Mouse (Mus musculus) myocyte (in vitro differentiated cells): ENCODE data around the gene Gm20388. TPM values are rescaled to one million over a fixed set of nuclear protein-coding genes. Genes with fewer than 3 reads are reported as not detected.

Source experiments
- H3K27me3 ChIP-seq: one replicate; pipeline ENCODE4 v1.6.1; 2011; ENCODE audit not compliant: control insufficient read depth, insufficient read depth, insufficient read length
- H3K36me3 ChIP-seq: one replicate; pipeline ENCODE4 v1.6.1; 2011; ENCODE audit not compliant: control insufficient read depth, insufficient read depth
- H3K4me2 ChIP-seq: one replicate; pipeline ENCODE4 v1.6.1; 2011; ENCODE audit warnings: low read depth, control low read depth
- H3K4me3 ChIP-seq: one replicate; pipeline ENCODE4 v1.5.1; 2011; ENCODE audit warnings: mild to moderate bottlenecking, control low read depth, moderate library complexity
- H3K79me2 ChIP-seq: one replicate; pipeline ENCODE4 v1.6.1; 2011; ENCODE audit not compliant: control insufficient read depth, insufficient read depth
- H3ac ChIP-seq: one replicate; pipeline ENCODE4 v1.6.1; 2011; ENCODE audit not compliant: control insufficient read depth, insufficient read length
- CEBPB ChIP-seq: IDR thresholded peaks from 2 replicates; pipeline ENCODE4 v1.6.1; 2011; ENCODE audit warnings: mild to moderate bottlenecking, moderate library complexity; ENCODE audit not compliant: poor library complexity, insufficient read depth, severe bottlenecking
- E2F4 ChIP-seq: IDR thresholded peaks from one replicate; pipeline ENCODE4 v1.6.1; 2011; ENCODE audit warnings: mild to moderate bottlenecking, control low read depth, moderate library complexity; ENCODE audit not compliant: insufficient read depth
- MAX ChIP-seq: IDR thresholded peaks from one replicate; pipeline ENCODE4 v1.6.1; 2011; ENCODE audit warnings: low read depth, mild to moderate bottlenecking, control low read depth
- MYOD1 ChIP-seq, 3 experiments: IDR thresholded peaks; one replicate each; pipeline ENCODE4 v1.6.1; 2011; ENCODE audit warnings: control low read depth in 2 of 3, low read depth in 2 of 3, mild to moderate bottlenecking in 2 of 3, moderate library complexity in 1 of 3; ENCODE audit not compliant: insufficient read length in 2 of 3, control insufficient read depth in 1 of 3
- MYOG ChIP-seq, 3 experiments: IDR thresholded peaks; one replicate each; pipeline ENCODE4 v1.6.1; 2011; ENCODE audit warnings: control low read depth in 2 of 3, low read depth in 2 of 3, mild to moderate bottlenecking in 2 of 3; ENCODE audit not compliant: insufficient read length in 2 of 3, control insufficient read depth in 1 of 3, insufficient read depth in 1 of 3
- POLR2A ChIP-seq: IDR thresholded peaks from one replicate; pipeline ENCODE4 v1.6.1; 2011; ENCODE audit warnings: low read depth, mild to moderate bottlenecking, control low read depth, moderate library complexity; ENCODE audit not compliant: insufficient read length
- POLR2AphosphoS2 ChIP-seq: IDR thresholded peaks from one replicate; pipeline ENCODE4 v1.6.1; 2011; ENCODE audit warnings: low read depth, control low read depth; ENCODE audit not compliant: insufficient read length
- REST ChIP-seq: IDR thresholded peaks from one replicate; pipeline ENCODE4 v1.6.1; 2011; ENCODE audit warnings: mild to moderate bottlenecking, control low read depth, moderate library complexity; ENCODE audit not compliant: insufficient read depth, insufficient read length
- SRF ChIP-seq: IDR thresholded peaks from one replicate; pipeline ENCODE4 v1.6.1; 2011; ENCODE audit warnings: low read depth; ENCODE audit not compliant: control insufficient read depth, insufficient read length
- TCF12 ChIP-seq: IDR thresholded peaks from one replicate; pipeline ENCODE4 v1.6.1; 2011; ENCODE audit warnings: mild to moderate bottlenecking, control low read depth; ENCODE audit not compliant: poor library complexity, insufficient read depth, severe bottlenecking
- TCF3 ChIP-seq: IDR thresholded peaks from one replicate; pipeline ENCODE4 v1.6.1; 2011; ENCODE audit warnings: low read depth, control low read depth; ENCODE audit not compliant: insufficient read length
- USF1 ChIP-seq: IDR thresholded peaks from one replicate; pipeline ENCODE4 v1.6.1; 2011; ENCODE audit warnings: low read depth, mild to moderate bottlenecking, control low read depth, moderate library complexity
- polyA plus RNA-seq: library from polyadenylated mRNA; unstranded; fragments of >200 nt; fragmentation: generic; extraction: Trizol; gene quantifications from one replicate; pipeline ENCODE4 v1.2.1, GENCODE M21; 2012; ENCODE audit warnings: missing spikeins

Gm20388 gene
- polyA plus RNA-seq, 1 experiment = 15.3 TPM

DNA sequence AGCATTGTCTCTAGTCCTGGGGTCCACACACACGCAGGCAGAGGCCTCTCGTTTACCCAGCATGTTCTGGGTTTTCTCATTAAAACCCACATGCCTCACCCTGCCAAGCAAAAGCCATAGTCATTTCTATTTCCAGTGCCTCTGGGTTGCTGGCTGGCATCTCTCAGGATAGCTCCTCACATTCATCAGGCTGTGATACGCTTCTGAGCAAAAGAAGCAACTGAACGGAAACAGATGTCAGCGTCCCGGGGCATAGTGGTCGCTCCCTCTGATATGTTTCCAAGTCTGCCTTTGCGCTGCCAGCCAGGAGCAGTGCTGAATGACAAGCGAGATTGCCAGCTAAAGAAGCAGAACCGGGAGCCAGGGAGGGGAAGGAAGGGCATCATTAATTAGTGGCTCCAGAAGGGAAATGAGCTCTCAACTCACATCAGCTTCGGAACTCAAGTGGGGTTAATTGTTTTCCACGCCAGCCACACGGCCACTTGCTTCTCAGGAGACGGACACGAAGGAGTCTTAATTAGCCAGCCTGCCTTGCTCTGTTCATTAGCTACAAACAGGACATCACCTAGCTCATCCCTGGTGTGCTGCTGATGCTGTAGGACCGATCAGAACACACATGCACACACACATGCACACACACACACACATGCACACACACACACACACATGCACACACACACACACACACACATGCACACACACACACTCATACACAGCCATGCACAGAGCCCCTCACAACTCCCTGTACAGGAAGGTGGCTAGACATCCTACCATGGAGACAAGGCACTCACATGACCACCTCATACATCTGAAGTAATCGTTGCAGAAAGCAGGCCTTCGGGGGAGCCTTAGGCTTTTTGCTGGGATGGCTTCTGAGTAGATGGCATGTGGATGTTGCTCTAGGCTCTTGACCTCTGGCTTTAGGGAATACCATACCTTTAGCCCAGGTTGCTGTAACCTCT, 4160.0 kb downstream of the Gm20388 start:
- no peak overlapping the region for H3K4me2 ChIP-seq
- no peak overlapping the region for H3ac ChIP-seq
- no peaks in the 10 kb centered on the region for H3K79me2 ChIP-seq
- no peaks in the 10 kb centered on the region for H3K27me3 ChIP-seq
- no peaks in the 10 kb centered on the region for H3K36me3 ChIP-seq
- H3K4me3 ChIP-seq = no peak overlapping the region
- TF ChIP-seq MYOG (IDR thresholded peaks at IDR 0.05; ENCODE audit: control insufficient read depth in 1 of 3, insufficient read depth in 1 of 3, insufficient read length in 2 of 3, low read depth in 2 of 3) (no peak), TCF3 (no peak), CEBPB (no peak), TCF12 (no peak), SRF (no peak), POLR2A (no peak), POLR2AphosphoS2 (no peak), USF1 (no peak), MYOD1 (IDR thresholded peaks at IDR 0.05; ENCODE audit: control insufficient read depth in 1 of 3, insufficient read length in 2 of 3, low read depth in 2 of 3) (no peak), REST (no peak), E2F4 (no peak), MAX (no peak)

DNA sequence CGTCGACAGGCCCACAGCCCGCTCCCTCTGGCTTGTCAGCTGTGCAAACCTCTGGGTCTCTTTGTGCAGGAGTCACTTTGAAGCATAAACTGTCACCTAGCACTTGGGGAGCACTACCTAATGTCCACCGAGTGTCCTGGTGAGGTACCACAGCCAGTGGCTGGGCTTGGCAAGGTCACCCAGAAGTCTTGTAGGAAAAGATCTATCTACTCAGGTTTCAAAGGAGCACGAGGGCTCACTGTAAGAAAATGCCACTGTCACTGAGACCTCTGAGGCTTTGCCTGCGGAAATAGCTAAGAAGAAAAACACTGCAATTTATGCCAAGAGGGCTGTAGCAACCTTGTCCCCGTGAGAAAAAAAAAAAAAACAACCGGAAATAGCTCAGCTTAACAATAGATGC, 4165.3 kb downstream of the Gm20388 start:
- Histone ChIP-seq H3K79me2 (no peaks in the 10 kb centered on the region), H3ac (no peak overlapping the region), H3K36me3 (no peaks in the 10 kb centered on the region)

DNA sequence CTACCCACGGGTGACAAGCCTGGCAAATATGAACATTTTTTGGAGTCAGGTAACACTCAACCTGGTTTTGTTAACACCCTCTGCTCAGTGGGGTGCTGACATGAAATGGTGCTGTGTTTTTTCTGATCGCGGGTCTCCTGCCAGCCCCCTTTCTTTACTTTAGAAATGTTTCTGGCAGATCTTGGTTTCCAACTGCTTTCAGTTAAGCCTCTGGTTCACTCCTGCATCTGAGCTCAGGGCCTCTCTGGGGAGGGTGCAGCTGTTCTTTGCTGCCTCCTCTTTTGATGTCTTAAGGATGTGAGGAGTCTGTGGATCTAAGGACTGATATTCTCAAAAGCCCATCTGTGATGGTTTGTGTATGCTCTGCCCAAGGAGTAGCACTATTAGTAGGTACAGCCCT, 4165.8 kb downstream of the Gm20388 start:
- Histone ChIP-seq H3K4me2 (no peak overlapping the region), H3K36me3 (no peaks in the 10 kb centered on the region), H3K79me2 (no peaks in the 10 kb centered on the region), H3K4me3 (no peak overlapping the region), H3K27me3 (no peaks in the 10 kb centered on the region), H3ac (no peak overlapping the region)
- TF ChIP-seq REST = no peak
- peak in 1 of 3 experiments; percentile 35 for TF ChIP-seq MYOD1 (IDR thresholded peaks at IDR 0.05; ENCODE audit: control insufficient read depth in 1 of 3, insufficient read length in 2 of 3, low read depth in 2 of 3)
- TF ChIP-seq USF1 = no peak

More for the DNA sequence above, 4165.3 kb downstream of the Gm20388 start:
- H3K27me3 ChIP-seq = no peaks in the 10 kb centered on the region
- H3K4me2 ChIP-seq = no peak overlapping the region
- TF ChIP-seq POLR2AphosphoS2 (no peak), E2F4 (no peak), REST (no peak), MYOD1 (IDR thresholded peaks at IDR 0.05; ENCODE audit: control insufficient read depth in 1 of 3, insufficient read length in 2 of 3, low read depth in 2 of 3) (no peak), CEBPB (no peak), TCF3 (no peak), MYOG (IDR thresholded peaks at IDR 0.05; ENCODE audit: control insufficient read depth in 1 of 3, insufficient read depth in 1 of 3, insufficient read length in 2 of 3, low read depth in 2 of 3) (no peak), SRF (no peak), POLR2A (no peak), USF1 (no peak), MAX (no peak)
- no peak overlapping the region for H3K4me3 ChIP-seq

DNA sequence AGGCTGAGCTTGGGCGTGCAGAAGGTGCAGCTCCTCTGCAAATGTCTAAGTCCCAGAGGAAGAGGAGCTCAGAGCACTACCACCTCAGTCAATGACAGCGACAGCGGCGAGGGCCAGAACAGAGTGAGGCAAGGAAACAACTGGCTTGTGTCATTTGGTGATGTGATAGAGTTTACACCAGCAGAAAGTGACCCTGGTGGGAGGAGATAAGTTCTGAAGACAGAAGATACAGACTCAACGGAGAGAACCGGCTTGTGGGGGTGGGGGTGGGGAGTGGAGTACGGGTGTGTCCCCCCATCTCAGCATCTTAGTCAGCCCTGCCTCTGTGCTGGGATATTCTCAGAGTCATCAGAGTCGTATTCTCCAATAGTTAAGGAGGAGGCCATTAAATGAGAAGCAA, 4166.7 kb downstream of the Gm20388 start:
- TF ChIP-seq TCF12 (no peak), USF1 (no peak), TCF3 (no peak), CEBPB (no peak), REST (no peak), MYOG (IDR thresholded peaks at IDR 0.05; ENCODE audit: control insufficient read depth in 1 of 3, insufficient read depth in 1 of 3, insufficient read length in 2 of 3, low read depth in 2 of 3) (no peak), POLR2AphosphoS2 (no peak), MYOD1 (IDR thresholded peaks at IDR 0.05; ENCODE audit: control insufficient read depth in 1 of 3, insufficient read length in 2 of 3, low read depth in 2 of 3) (no peak), SRF (no peak), E2F4 (no peak), MAX (no peak)
- no peak overlapping the region for H3K4me3 ChIP-seq
- H3ac ChIP-seq = no peak overlapping the region
- H3K36me3 ChIP-seq = no peaks in the 10 kb centered on the region
- H3K27me3 ChIP-seq = no peaks in the 10 kb centered on the region
- H3K79me2 ChIP-seq = no peaks in the 10 kb centered on the region
- no peak overlapping the region for H3K4me2 ChIP-seq
